In the genomic region with DNA sequence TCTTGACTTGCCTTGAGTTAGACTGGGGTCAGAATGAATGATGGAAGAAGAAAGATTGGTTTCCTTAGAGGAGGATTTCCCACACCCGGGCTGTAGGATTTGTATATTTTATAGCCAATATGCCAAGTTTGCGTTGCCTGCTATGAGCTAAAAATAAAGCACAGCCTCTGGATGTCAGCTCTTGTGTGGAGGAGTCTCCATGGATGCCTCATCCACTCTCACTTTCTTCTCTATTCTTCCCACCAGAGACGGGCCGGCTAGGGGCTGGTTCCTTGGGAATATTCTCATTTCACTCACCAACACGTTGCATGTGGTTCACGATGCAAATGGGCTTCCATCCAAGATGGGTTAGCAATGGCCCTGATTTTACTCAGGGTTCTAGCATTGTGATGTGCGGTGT, we compare ENCODE assay signal across 7 mouse cellular contexts.
"Had no signal": no experiment of that assay in that cellular context is flagged by ENCODE, and none has a peak within 500 bp of the region (broad histone marks: within the 10 kb centered on the region; RNA-seq: fewer than 3 reads in every experiment).

No protein-coding gene starts in this region.

- DNase-seq: liver, postnatal 0 days; lung, adult 2 months; lung, postnatal 14 days; lung, postnatal 36 days; thymus, adult 2 months; thymus, postnatal 25 days; thymus, postnatal 4 days had no signal
